Mouse (Mus musculus) urinary bladder, postnatal 4 days (tissue): ENCODE measurements around the gene Arhgap4.
A peak's percentile ranks its signal among the peaks of the same experiment; 100 is the strongest.

Experiments used
- DNase-seq, 2 experiments: peaks; one replicate each; pipeline ENCODE4 v3.0.0; 2021 to 2022; ENCODE audit warnings: low spot score in 2 of 2

Gene Arhgap4

GRCm38 (mm10) chrX:73921823-73922549, at the start of gene Arhgap4, which contains the start of gene Naa10:
Gene Arhgap4, minus strand, starts transcription at chrX:73921870.
Gene Naa10, minus strand, starts transcription at chrX:73921944.
- DNase-seq = peak; percentile 82 to 91

GRCm38 (mm10) chrX:73970781-73971180, 49.1 kb upstream of the Arhgap4 start:
- DNase-seq = no peak

- no peak for DNase-seq
Observed at GRCm38 (mm10) chrX:73969729-73970128, 48.1 kb upstream of the Arhgap4 start.

GRCm38 (mm10) chrX:73969167-73969566, 47.5 kb upstream of the Arhgap4 start:
- DNase-seq = no peak

GRCm38 (mm10) chrX:73967177-73968075, 45.8 kb upstream of the Arhgap4 start:
- DNase-seq = peak; percentile 83 to 85

GRCm38 (mm10) chrX:73966248-73967176, 44.8 kb upstream of the Arhgap4 start, which contains the start of gene Hcfc1:
Gene Hcfc1, minus strand, starts transcription at chrX:73966357.
- DNase-seq = peak; percentile 83 to 87

GRCm38 (mm10) chrX:73965307-73965706, 43.6 kb upstream of the Arhgap4 start:
- no peak for DNase-seq

GRCm38 (mm10) chrX:73964363-73964762, 42.7 kb upstream of the Arhgap4 start:
- DNase-seq = no peak

GRCm38 (mm10) chrX:73954988-73955387, 33.3 kb upstream of the Arhgap4 start:
- no peak for DNase-seq

GRCm38 (mm10) chrX:73952603-73953002, 30.9 kb upstream of the Arhgap4 start:
- DNase-seq = no peak

GRCm38 (mm10) chrX:73949341-73949740, 27.7 kb upstream of the Arhgap4 start:
- no peak for DNase-seq

- peak in 1 of 2 experiments; percentile 36 for DNase-seq
Observed at GRCm38 (mm10) chrX:73948647-73949046, 27.0 kb upstream of the Arhgap4 start.

- DNase-seq = no peak
Observed at GRCm38 (mm10) chrX:73946896-73947295, 25.2 kb upstream of the Arhgap4 start.

- DNase-seq = no peak
Observed at GRCm38 (mm10) chrX:73942294-73942693, 20.6 kb upstream of the Arhgap4 start.

- no peak for DNase-seq
Observed at GRCm38 (mm10) chrX:73941860-73942259, 20.2 kb upstream of the Arhgap4 start.

GRCm38 (mm10) chrX:73931871-73932270, 10.2 kb upstream of the Arhgap4 start:
- DNase-seq = no peak

GRCm38 (mm10) chrX:73930402-73931062, 8.9 kb upstream of the Arhgap4 start, which contains the start of gene Renbp:
Gene Renbp, minus strand, starts transcription at chrX:73930850.
- peak; percentile 74 to 79 for DNase-seq

- no peak for DNase-seq
Observed at GRCm38 (mm10) chrX:73922550-73922882, 846 bp upstream of the Arhgap4 start.

- DNase-seq = no peak
Observed at GRCm38 (mm10) chrX:73921285-73921822, 316 bp downstream of the Arhgap4 start.

GRCm38 (mm10) chrX:73918631-73919030, 3.0 kb downstream of the Arhgap4 start:
- DNase-seq = no peak

GRCm38 (mm10) chrX:73916945-73917344, 4.7 kb downstream of the Arhgap4 start:
- DNase-seq = no peak
